Mouse (Mus musculus) C3H10T1/2 (cell line): ENCODE results near the gene F11. TPM values are rescaled to one million over a fixed set of nuclear protein-coding genes. Genes with fewer than 3 reads are reported as not detected.

ENCODE experiments used
- polyA plus RNA-seq, 2 experiments: library from polyadenylated mRNA; unstranded; fragments of >200 nt; fragmentation: generic; extraction: Trizol; gene quantifications; one replicate each; pipeline ENCODE4 v1.2.1; 2012; ENCODE audit warnings: missing spikeins in 2 of 2

F11 gene
- not detected for polyA plus RNA-seq

GRCm38 (mm10) chr8:45261920-45262319, at the start of gene F11:
TSS of gene F11 (minus strand) at chr8:45262031.

GRCm38 (mm10) chr8:45308366-45308765, 46.5 kb upstream of the F11 start, which contains the start of gene Gm45753:
TSS of gene Gm45753 (minus strand) at chr8:45308466.

GRCm38 (mm10) chr8:45294687-45295086, 32.9 kb upstream of the F11 start, which contains the start of gene Klkb1:
TSS of gene Klkb1 (minus strand) at chr8:45294859.

Other genes starting within 250 kb of the F11 start
- gene Mtnr1a, start 192.9 kb downstream of the F11 start, polyA plus RNA-seq, result not detected
- gene Klkb1, start 32.8 kb upstream of the F11 start, polyA plus RNA-seq, result not detected
- not detected for gene Gm45753, start 46.4 kb upstream of the F11 start, polyA plus RNA-seq
- 1 to 10 TPM in 1 of 2 experiments, under 1 TPM in 1; 0.08 to 1.9 TPM for gene Cyp4v3, start 71.2 kb upstream of the F11 start, polyA plus RNA-seq
- 10 to 100 TPM in 1 of 2 experiments, 1 to 10 TPM in 1; 5.1 to 13.7 TPM for gene Fam149a, start 120.3 kb upstream of the F11 start, polyA plus RNA-seq
- gene Tlr3, start 149.0 kb upstream of the F11 start, polyA plus RNA-seq, result under 1 TPM; 0.06 to 0.61 TPM
- under 1 TPM; under 0.01 to 0.24 TPM for gene Sorbs2, start 245.8 kb upstream of the F11 start, polyA plus RNA-seq